Mouse (Mus musculus): ENCODE data around the gene Wnt2b.

Wnt2b gene

DNA sequence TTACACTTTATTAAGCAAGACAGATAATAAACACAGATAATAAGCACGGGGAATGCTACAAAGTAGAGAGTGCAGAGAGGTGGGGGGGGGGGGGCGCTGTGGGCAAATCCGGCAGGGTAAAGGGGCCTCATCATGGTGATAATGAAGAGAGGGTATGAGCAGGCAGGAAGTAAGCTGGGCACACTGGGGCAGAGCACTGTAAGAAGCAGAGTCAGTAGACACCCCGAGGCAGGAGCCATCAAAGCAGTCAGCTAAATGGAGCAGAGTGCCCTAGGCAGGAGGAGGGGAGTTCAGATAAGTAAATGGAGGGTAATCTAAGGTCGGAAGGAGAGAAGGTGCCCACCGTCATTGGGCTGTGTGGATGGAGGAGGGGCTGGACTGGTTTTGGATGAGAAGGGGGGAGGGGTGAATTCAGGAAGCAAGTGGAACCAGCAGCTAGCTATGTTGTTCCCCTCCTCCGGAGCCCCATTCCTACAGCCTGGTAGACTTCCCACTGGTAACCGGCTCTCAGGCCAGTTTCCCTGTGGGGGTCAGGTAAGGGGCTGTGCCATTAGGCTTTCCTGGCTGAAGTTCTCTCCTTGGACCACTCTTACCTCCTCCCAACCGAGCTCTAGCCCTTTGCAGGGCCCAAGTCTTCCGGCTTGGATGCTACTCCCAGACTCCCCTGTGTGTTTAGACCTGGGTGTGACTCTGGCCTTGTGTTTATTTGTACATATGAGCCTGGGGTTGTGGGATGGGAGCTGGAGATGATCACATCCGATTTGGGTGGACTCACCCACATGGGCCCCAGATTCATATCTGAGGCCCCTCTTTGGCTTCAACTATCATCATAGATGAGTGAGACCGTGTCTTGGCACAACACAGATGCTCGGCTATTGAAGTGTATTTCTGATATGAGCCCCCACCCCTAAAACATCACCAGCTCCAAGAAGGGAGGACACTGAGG is 1.9 kb upstream of the Wnt2b start:
- DNase-seq (ENCODE audit: low spot score in 2 of 2): no peak

DNA sequence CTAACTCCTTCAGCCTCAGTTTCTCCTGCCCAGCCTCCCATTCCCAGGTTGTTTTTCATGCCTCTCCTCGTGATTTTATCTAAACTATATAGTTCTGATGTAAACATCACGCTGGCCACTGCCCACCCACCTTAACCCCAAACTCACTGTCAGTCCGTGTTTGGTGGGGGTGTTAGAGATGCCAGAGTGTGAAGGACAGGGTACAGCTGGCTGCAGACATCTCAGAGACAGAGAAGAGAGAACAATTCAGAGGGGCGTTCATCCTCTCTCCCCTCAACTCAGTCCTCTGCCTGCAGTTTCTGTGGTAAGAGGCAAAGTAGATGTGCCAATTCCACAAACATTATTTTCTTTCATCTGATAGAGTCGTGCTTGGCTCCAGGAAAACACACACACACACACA is 1.1 kb upstream of the Wnt2b start:
- no peak for DNase-seq (ENCODE audit: low spot score in 2 of 2)

DNA sequence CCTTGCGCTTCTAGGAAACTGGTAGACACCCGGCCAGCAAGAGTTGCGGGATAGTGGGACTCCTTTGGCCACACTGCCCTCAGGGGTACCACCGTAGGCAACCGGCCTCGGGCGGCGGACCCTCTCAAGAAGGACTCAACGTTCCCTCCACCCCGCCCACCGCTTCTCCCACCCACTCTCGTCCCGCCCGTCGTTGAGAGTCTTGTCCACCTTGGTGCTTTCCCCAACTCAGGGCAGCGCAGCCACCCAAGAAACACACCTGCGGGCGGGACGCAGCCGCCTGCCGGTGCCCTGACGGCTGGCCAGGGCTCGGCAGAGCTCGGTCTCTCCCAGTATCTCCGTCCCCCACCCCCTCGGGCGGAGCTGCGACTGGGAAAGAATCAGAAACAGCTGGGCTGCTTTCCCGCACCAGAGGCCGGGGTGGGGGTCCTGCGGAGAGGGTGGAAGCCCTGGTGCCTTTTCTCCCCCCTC is 455 bp upstream of the Wnt2b start:
- no peak for DNase-seq (ENCODE audit: low spot score in 2 of 2)

DNA sequence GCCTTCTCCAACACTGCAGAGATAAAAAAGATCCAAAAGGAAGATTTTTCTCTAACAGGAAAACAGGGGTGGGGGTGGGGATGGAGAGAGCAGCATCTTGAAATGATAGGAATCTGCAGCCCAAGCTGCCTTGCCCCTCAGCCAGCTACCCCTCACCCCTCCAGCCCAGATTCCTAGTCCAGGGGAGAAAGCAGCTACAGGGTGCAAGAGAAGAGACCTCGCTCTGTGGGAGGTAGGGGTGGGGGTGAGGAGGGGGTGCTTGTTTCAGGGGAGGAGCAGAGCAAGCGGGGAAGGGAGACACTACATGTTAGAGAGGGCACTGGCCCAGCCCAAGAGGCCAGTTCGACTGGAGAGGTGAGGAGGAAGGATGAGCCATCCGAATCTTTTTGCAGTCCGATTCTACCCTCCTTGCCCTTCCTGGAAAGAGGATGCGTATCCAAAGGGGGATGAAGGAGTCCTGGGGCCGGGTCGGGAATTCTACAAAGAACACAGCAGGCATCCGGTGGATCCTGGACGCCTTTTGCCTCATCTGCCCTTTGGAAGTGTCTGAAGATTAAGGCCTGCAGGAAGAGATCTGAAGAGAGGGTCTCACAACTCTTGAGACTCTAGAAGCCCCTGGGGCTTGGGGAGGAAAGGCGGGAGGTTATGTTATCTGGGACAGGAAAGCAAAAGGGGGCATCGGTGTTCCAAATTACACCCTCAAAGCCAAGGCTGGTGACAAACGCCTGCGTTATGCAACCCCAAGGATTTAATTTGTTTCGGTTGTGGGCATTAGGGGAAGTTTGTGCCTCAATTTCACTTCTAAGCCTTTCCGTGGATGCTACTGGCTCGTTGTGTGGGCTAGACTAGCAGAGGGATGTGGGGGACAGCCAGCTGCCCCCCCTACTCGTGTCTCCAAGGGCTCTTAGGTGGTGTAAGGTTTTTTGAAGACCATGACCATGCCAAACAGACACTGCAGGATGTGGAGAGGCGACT is 1.4 kb downstream of the Wnt2b start:
- DNase-seq (ENCODE audit: low spot score in 2 of 2): no peak

DNA sequence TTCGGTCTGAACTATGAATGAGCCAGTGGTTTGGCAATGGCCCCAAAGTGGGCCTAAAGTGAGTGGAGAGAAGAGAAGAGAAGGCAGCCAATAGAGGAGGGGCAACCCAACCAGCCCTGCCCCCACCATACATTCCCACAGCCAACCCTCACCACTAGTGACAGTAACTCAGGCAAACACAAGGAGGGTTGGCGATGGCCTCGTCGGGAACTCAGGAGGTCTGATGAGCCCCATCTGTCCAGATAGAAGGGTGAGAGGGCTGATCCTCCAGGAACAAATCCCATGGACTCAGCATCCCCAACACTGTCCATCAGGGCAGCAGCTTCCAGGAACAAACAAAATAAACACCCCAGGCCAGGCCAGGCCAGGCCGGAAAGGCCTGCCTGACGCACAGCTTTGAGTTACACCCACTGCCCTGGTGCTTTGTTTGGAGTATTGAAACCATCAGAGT is 5.6 kb downstream of the Wnt2b start:
- DNase-seq (ENCODE audit: low spot score in 2 of 2): no peak

DNA sequence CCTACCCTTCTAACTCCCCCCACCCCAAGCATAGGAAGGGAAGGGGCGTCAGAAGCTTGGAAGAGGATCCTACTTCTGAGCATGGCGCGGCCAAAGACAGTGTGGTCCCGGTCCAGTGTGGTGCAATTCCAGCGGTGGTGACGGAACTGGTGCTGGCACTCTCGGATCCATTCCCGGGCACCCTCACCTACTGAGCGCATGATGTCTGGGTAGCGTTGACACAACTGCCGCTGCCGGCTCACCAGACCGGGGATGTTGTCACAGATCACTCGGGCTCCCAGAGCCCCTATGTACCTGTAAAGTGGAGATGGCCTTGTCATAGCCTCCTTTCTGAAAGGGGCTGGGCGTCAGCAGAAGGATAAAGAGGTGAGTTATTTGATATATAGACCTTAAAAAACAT is 7.2 kb downstream of the Wnt2b start:
- DNase-seq (ENCODE audit: low spot score in 2 of 2): no peak

DNA sequence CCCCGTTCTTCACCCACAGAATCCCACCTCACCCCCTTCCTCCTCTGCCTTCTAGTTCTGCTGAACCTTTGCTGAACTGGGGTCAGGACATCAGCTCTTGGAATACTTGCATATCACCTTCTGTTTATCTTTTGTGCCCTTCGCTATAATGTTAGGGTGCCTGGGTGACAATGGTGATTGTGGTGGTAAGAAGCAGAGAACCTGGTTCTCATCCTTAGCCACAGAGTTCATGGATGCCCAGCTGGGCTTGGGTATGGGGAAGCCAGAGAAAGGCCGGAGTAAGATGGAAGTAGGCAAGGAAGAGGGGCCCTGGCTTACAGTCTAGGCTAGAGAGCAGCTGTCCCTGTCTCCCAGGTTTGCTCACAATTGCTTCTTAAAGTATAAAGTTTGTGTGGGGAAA is 7.6 kb downstream of the Wnt2b start:
- DNase-seq (ENCODE audit: low spot score in 2 of 2): no peak

DNA sequence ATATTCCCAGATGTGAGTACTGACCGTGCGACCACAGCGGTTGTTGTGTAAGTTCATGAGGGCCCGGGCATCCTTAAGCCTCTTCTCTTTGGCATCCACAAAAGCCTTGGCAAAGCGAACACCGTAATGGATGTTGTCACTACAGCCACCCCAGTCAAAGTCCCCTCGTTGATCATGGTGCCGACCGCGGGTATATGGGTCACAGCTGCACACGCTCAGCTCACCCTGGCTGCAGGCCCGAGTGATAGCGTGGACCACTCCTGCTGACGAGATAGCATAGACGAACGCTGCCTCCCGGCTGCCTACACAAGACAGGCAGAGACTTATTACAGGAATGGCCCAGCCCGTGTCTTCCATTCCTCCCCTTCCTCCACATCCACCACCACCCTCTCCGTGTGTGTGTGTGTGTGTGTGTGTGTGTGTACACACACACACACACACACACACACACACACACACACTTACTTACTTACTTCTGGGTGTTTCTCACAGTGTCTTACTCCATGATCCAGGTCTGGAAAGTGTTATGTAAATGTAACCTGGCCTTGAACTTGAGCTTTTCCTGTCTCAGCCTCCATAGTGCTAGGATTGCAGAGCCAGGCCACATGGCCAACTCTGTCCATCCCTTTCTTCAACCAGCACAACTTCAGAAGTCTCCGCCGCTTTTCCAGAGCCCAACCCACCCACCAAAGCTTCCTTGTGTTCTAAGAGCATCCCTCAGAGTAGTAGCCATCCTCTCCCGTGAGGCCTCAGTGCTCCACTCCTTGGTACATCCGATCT is 8.6 kb downstream of the Wnt2b start:
- no peak for DNase-seq (ENCODE audit: low spot score in 2 of 2)

DNA sequence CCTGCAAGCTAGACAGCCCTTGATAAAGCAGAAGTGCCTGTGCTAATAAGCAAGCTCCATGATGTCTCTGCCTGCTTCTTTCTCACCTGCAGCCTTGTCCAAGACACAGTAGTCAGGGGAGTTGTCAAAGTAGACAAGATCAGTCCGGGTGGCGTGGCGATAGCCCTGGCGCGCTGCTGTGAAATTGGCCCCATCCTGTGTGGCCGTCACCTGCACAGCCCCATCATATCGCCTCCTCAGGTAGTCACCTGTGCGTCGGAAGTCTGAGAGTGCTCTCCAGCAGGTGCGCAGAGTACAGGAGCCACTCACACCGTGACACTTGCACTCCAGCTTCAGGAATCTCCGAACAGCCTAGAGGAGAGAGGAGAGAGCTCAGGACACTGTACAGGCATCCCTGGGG is 10.8 kb downstream of the Wnt2b start:
- no peak for DNase-seq (ENCODE audit: low spot score in 2 of 2)

DNA sequence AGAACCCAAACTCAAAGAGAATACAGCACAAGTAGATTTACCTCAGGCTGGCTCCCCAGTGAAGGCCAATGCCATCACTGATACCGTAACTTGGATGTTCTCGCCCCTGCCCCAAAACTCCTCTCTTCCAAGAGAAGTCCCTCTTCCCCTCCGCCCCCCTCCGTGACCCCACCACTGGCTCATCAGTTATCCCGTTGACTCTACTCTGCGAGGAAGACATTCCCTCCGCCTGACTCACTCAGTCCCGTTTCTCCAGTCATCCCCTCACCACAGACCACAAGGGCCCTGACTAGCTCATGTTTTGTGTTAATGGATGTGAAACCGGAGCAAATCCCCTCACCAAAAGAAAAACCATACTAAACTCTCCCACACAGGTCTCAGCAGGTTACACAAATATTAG is 16.8 kb downstream of the Wnt2b start:
- no peak for DNase-seq (ENCODE audit: low spot score in 2 of 2)

DNA sequence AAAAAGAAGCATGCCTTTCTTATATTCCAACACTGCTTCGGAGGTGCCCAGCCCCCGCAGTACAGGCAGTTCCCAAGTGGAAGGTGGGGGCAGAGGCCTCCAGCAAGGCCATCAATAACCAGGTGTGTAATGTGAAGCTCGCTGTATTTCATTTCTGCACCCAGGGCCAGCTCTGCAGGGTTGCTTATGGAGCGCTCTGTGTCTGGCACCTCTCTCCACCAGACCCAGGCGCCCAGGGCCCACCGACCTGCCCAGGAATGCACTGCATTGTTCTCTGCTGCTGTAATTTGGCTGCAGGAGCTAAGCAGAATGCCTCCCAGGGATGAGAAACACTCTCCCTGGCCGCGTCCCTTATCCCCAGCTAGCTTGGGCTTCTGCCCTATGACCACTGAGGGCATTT is 18.4 kb downstream of the Wnt2b start:
- DNase-seq (ENCODE audit: low spot score in 2 of 2): no peak

DNA sequence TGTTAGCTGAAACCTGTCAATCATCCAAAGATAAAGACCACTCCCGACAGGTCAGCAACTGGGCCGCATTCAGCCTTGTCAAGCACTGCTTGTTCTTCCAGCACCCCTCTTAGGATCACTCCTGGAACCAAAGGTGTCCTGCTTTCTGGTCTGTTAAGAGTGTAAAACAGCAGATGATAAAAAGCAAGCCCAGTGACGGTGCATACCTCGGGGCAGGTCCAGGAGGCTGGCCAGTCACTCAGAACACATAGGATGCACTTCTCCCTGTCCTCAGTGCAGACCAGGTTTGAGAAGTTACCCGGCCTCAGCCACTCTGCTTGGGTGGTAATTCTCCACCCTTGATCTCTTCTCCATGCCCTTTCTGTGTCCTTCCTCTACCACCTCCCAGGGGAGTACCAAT is 19.0 kb downstream of the Wnt2b start:
- DNase-seq (ENCODE audit: low spot score in 2 of 2): no peak

DNA sequence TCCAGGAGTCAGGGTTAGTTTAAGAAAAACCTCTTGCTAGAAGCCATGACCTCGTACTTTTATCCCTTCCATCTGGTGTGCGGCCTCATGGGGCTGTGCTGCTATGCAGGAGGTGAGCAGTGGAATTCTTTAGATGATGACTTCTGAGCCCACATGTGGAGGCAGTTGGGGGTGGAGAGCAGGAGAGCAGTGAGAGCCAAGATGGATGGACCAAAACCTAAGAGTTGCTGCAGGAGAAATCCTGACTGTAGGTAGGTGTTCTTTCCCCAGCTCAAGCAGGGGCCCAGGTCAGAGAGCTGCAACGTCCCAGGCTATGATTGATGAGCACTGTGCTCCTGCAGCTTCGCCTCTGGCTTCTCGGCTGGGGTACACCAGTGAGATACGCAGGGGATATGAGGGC is 21.0 kb downstream of the Wnt2b start:
- DNase-seq (ENCODE audit: low spot score in 2 of 2): no peak

DNA sequence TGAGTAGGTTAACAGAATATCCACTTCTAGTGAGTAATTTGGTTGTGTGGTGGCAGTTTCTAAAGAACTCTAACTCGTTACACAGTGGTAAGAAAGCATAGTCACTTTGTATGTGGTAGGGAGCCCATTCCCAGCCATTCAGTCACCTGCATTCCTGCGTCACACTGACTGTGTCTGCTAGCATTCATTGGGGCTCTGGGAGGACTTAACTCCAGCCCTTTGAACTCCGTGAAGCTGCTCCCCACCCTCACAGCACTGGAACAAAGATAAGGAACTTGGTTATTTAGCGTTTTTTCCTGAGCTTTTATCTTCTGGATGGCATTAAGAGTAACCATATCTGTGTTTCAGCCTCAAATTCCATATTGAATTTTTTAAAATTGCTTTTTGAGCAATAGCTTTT is 23.4 kb downstream of the Wnt2b start:
- DNase-seq (ENCODE audit: low spot score in 2 of 2): no peak

DNA sequence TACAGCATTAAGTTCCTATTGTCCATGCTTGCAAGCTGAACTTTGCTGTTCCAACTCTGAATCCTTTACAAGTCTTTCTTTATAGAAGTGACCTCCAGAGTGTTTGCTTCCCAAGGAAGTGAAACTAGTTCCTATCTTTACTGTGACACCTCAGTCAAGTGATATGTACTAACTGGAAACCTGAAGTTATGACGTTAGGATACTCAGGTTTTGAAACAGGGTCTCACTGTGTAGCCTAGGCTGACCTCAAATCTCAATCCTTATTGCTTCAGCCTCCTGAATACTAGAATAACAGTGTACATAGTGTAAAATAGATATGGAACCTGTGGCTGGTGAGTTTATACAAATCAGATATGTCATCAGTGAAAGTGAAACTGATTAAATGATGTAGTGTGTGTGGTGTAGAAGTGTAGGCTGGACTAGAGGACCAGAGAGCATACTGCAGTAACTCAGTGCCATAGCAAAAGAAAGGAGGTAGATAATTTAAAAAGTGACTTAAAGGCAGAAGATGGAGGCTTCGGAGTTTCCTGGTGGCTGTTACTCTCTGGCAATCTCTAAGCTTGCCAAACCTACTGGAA is 23.9 kb downstream of the Wnt2b start:
- no peak for DNase-seq (ENCODE audit: low spot score in 2 of 2)

DNA sequence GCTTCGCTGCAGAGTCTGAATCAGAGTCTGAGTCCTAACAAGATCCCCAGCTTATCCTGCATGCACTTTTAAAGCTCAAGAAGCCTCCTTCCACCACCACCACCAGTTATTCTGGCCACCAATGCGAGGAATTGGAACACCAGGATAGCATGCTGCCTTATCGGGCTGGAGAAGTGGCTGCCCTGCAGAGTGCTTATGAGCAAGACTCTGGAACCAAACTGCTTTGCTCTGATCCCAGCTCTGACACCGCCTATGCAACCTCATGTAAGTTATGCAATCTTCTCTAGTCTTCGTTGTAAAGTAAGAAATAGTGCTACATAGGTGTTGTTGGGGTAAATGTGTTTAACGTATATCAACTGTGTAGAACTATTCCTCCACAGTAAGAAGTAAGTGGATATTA is 32.3 kb downstream of the Wnt2b start:
- DNase-seq (ENCODE audit: low spot score in 2 of 2): no peak

DNA sequence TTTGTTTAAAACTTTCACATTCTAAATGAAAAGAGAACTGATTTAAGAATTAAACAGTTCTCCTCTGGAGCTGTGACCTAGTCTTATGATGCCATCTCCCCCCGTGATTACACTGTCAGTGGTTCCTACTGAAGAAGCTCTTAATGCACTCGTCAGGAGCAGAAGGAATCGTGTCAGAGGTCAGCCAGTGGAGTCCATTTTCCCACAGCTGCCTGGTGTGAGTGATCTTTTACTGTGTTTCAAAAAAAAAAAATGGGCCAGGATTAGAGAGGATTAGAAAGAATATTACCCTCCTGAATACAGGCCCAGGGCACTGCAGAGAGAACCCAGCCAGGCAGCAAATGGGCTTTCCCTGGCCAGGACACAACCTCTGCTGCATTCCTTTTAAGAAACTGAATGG is 46.7 kb downstream of the Wnt2b start:
- no peak for DNase-seq (ENCODE audit: low spot score in 2 of 2)

DNA sequence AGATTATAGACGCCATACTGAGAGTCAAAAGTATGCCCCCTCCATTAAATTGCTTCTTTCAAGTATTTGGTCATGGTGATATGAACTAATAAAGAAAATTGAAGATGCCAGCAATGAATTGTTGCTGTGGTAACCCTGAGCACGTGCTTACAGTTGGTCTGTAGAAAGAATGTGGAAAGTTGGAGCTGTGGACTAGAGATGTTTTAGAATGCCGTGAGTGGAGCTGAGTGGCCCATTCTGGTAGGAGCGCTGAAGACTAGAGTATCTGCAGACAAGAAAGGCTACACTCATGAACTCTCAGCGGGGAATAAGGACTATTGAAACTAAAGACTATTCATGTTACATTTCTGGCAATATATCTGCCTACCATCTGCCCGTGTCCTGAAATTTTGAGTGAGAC is 52.5 kb downstream of the Wnt2b start:
- no peak for DNase-seq (ENCODE audit: low spot score in 2 of 2)

DNA sequence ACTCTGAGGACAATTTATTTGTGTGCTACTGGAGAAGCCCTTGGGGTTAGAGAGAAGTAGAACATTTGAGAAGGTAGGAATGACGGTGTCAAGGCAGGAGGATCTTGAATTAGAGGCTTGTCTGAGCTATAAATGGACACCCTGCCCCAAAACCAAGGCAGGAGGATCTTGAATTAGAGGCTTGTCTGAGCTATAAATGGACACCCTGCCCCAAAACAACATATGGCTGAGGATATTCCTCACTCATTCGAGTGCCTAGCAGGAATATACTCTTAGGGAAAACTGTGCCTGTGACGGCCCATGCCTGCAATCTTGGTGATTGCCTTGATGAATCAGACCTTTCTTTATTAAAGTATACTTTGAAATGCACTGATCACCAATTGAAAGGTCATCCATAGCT is 55.7 kb downstream of the Wnt2b start:
- DNase-seq (ENCODE audit: low spot score in 2 of 2): no peak

DNA sequence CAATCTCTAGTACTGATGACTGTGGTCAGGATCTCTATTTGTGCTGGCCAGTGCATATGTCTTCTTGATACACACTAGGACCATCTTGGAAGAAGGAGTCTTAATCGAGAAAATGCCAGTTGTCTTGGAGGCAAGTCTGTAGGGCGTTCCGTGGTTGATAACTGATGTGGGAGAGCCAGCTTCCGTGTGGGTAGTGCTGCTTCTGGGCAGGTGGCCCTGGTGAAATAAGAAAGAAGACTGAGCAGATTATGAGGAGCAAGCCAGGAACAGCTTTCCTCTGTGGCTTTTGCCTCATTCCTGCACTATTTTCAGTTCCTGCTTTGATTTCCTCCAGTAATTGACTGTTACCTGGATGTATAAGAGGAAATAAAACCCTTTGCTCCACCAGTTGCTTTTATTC is 56.3 kb downstream of the Wnt2b start:
- no peak for DNase-seq (ENCODE audit: low spot score in 2 of 2)

DNA sequence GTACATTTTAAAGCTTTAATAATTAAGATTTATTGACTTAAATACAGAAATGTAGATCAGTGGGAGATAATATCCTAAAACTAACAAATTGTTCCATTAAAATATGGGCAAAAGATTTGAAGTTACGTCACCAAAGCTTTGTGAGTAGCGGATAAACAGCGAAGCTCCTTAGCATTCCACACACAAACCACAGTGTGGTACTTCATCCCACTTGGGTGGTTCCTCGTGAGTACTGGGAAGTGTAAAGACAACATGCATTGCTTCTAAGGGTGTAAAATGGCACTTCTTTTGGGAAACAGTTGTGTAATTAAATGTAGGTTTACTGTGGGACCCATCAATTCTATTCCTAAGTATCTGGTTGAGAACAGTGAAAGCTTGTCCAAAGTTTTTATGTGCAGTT is 60.6 kb downstream of the Wnt2b start:
- DNase-seq (ENCODE audit: low spot score in 2 of 2): no peak

Measured in heart, adult 9 months (tissue).